Comparison of ENCODE assay signal across 15 mouse cellular contexts in genomic region chr5:102875628-102876027, GRCm38 (mm10).
DNase-seq lines count a peak whose midpoint lies in the region; ATAC-seq lines count a peak whose summit lies in the region.
"Had no signal": no experiment of that assay in that cellular context is flagged by ENCODE, and none has a peak within 500 bp of the region (broad histone marks: within the 10 kb centered on the region; RNA-seq: fewer than 3 reads in every experiment).

No protein-coding gene starts in this region.

- DNase-seq in heart, postnatal 14 days: no peak
- peak; percentile 28 to 51 for DNase-seq in B cell, adult 2 months
- peak; percentile 43 for DNase-seq in ZHBTc4 (ENCODE audit: low read depth, low spot score)
- DNase-seq in right cerebral cortex, postnatal 36 days (ENCODE audit: low spot score in 2 of 2): no peak
- no peak for DNase-seq in right cerebral cortex, postnatal 25 days
- DNase-seq: cerebellum, adult 9-10 months; kidney, adult 2 months; right cerebral cortex, postnatal 14 days; thymus, postnatal 25 days had no signal

- no peak for ATAC-seq in heart, embryonic 11.5 days (replicated peaks; ENCODE audit: insufficient number of reproducible peaks, low FRiP score, low TSS enrichment)
- peak; percentile 70 for ATAC-seq in inflammation-experienced regulatory T-cells, adult 6 months
- no peak for ATAC-seq in hindbrain, embryonic 12.5 days (ENCODE audit: low FRiP score)

- no peaks in the 10 kb centered on the region for H3K9me3 ChIP-seq in heart, embryonic 11.5 days (replicated peaks; ENCODE audit: control insufficient read depth, low read length)
- H3K9me3 ChIP-seq in hindbrain, embryonic 12.5 days (replicated peaks): no peaks in the 10 kb centered on the region
- H3K9me3 ChIP-seq: forebrain, embryonic 12.5 days; hindbrain, embryonic 15.5 days; lung, embryonic 15.5 days had no signal

- H3K4me2 ChIP-seq in heart, embryonic 11.5 days: peak overlapping the region; percentile 20; the same call in 1 of the 2 replicates
- H3K4me2 ChIP-seq in hindbrain, embryonic 12.5 days (replicated peaks): no peak overlapping the region
- H3K4me2 ChIP-seq: forebrain, embryonic 12.5 days; hindbrain, embryonic 15.5 days; lung, embryonic 15.5 days had no signal

- no peak overlapping the region for H3K9ac ChIP-seq in heart, embryonic 11.5 days (ENCODE audit: low read depth, low read length)
- H3K9ac ChIP-seq in hindbrain, embryonic 12.5 days: no peak overlapping the region
- H3K9ac ChIP-seq: forebrain, embryonic 12.5 days; hindbrain, embryonic 15.5 days; lung, embryonic 15.5 days had no signal

- H3K4me3 ChIP-seq in heart, embryonic 11.5 days (ENCODE audit: low read depth, low read length): no peak overlapping the region
- H3K4me3 ChIP-seq in hindbrain, embryonic 12.5 days: no peak overlapping the region
- H3K4me3 ChIP-seq: forebrain, embryonic 12.5 days; hindbrain, embryonic 15.5 days; lung, embryonic 15.5 days had no signal

- H3K36me3 ChIP-seq in heart, embryonic 11.5 days (ENCODE audit: control insufficient read depth, insufficient read depth, low read length): no peaks in the 10 kb centered on the region
- no peaks in the 10 kb centered on the region for H3K36me3 ChIP-seq in hindbrain, embryonic 12.5 days
- H3K36me3 ChIP-seq: forebrain, embryonic 12.5 days; hindbrain, embryonic 15.5 days had no signal

- 52% methylated on average over 16 of the region's 16 CpGs for WGBS in heart, embryonic 11.5 days (ENCODE audit: insufficient replicate concordance)
- WGBS in hindbrain, embryonic 12.5 days: 75% methylated on average over 16 of the region's 16 CpGs

- H3K4me1 ChIP-seq in heart, embryonic 11.5 days (ENCODE audit: control insufficient read depth, insufficient read depth, low read length): no peaks in the 10 kb centered on the region
- H3K4me1 ChIP-seq in hindbrain, embryonic 12.5 days: no peaks in the 10 kb centered on the region
- H3K4me1 ChIP-seq: forebrain, embryonic 12.5 days; hindbrain, embryonic 15.5 days; lung, embryonic 15.5 days had no signal

- intact Hi-C loops in heart, postnatal 14 days (cut with DNase I): loop anchor here (10.0 kb wide), 1 partner anchor 731 kb away; no protein-coding TSS in a partner anchor

- H3K27ac ChIP-seq in heart, embryonic 11.5 days (ENCODE audit: low read depth, low read length): no peak overlapping the region
- H3K27ac ChIP-seq in hindbrain, embryonic 12.5 days: no peak overlapping the region
- H3K27ac ChIP-seq: forebrain, embryonic 12.5 days; hindbrain, embryonic 15.5 days; lung, embryonic 15.5 days had no signal

- H3K27me3 ChIP-seq in heart, embryonic 11.5 days (ENCODE audit: control insufficient read depth, insufficient read depth, low read length): no peaks in the 10 kb centered on the region
- H3K27me3 ChIP-seq in hindbrain, embryonic 12.5 days: no peaks in the 10 kb centered on the region
- H3K27me3 ChIP-seq: forebrain, embryonic 12.5 days; hindbrain, embryonic 15.5 days; lung, embryonic 15.5 days had no signal

Comparison
In these comparisons a context has a peak if more than half of its experiments do, and no peak if none do; other contexts are left out.
1. DNase-seq: peak in B cell, adult 2 months (2 of 2) and ZHBTc4 (single experiment); none in heart, postnatal 14 days (0 of 2), right cerebral cortex, postnatal 36 days (0 of 2) and right cerebral cortex, postnatal 25 days (single experiment).